Mouse (Mus musculus) brown adipose tissue, adult 24 weeks (tissue): Measurements from ENCODE around the gene Kcnq1. TPM values are rescaled to one million over a fixed set of nuclear protein-coding genes. Genes with fewer than 3 reads are reported as not detected.

Experiments used
- H3K27ac ChIP-seq: fragments of 200-500 bp; replicated peaks from 2 replicates; pipeline ENCODE4 v1.5.1; 2012; ENCODE audit warnings: low read depth, mild to moderate bottlenecking, low read length
- H3K4me1 ChIP-seq: fragments of 200-500 bp; 2 replicates; pipeline ENCODE4 v1.6.1; 2012; ENCODE audit warnings: low read length, mixed read lengths; ENCODE audit not compliant: control insufficient read depth, insufficient read depth, insufficient read length
- H3K4me3 ChIP-seq: fragments of 200-500 bp; 2 replicates; pipeline ENCODE4 v1.5.1; 2012; ENCODE audit warnings: low read depth, mild to moderate bottlenecking, low read length, moderate library complexity; ENCODE audit not compliant: insufficient read depth
- polyA plus RNA-seq: library from polyadenylated mRNA; stranded (reverse); fragments of >200 nt; gene quantifications from 2 replicates; pipeline ENCODE4 v1.2.4, GENCODE M21; 2012; ENCODE audit not compliant: missing spikeins, insufficient read depth, insufficient read length

Gene Kcnq1
- polyA plus RNA-seq, 1 experiment, result 0.36 TPM

- Histone ChIP-seq H3K27ac (no peak overlapping the region), H3K4me3 (no peak overlapping the region), H3K4me1 (peaks cover 12% of the 10 kb centered on the region)
Measured at GRCm38 (mm10) chr7:143310311-143310710, 204.1 kb downstream of the Kcnq1 start.

- no peak overlapping the region for H3K27ac ChIP-seq
- H3K4me1 ChIP-seq, result peaks cover 12% of the 10 kb centered on the region
- H3K4me3 ChIP-seq, result no peak overlapping the region
Measured at GRCm38 (mm10) chr7:143310847-143311246, 204.7 kb downstream of the Kcnq1 start.

GRCm38 (mm10) chr7:143311471-143311870 lies 205.3 kb downstream of the Kcnq1 start:
- H3K27ac ChIP-seq, result no peak overlapping the region
- H3K4me1 ChIP-seq, result peaks cover 12% of the 10 kb centered on the region
- no peak overlapping the region for H3K4me3 ChIP-seq

- Histone ChIP-seq H3K27ac (no peak overlapping the region), H3K4me1 (peaks cover 12% of the 10 kb centered on the region), H3K4me3 (no peak overlapping the region)
Measured at GRCm38 (mm10) chr7:143313572-143314319, 207.6 kb downstream of the Kcnq1 start.

GRCm38 (mm10) chr7:143318512-143318911 lies 212.3 kb downstream of the Kcnq1 start:
- Histone ChIP-seq H3K4me1 (peaks cover 6% of the 10 kb centered on the region), H3K27ac (no peak overlapping the region), H3K4me3 (no peak overlapping the region)

GRCm38 (mm10) chr7:143320367-143320766 lies 214.2 kb downstream of the Kcnq1 start:
- Histone ChIP-seq H3K4me3 (no peak overlapping the region), H3K27ac (no peak overlapping the region), H3K4me1 (no peaks in the 10 kb centered on the region)

GRCm38 (mm10) chr7:143325051-143325450 lies 218.9 kb downstream of the Kcnq1 start:
- Histone ChIP-seq H3K4me3 (no peak overlapping the region), H3K27ac (no peak overlapping the region), H3K4me1 (no peaks in the 10 kb centered on the region)

GRCm38 (mm10) chr7:143328185-143328915 lies 222.2 kb downstream of the Kcnq1 start:
- H3K4me1 ChIP-seq, result no peaks in the 10 kb centered on the region
- H3K27ac ChIP-seq, result no peak overlapping the region
- no peak overlapping the region for H3K4me3 ChIP-seq

- no peaks in the 10 kb centered on the region for H3K4me1 ChIP-seq
- H3K27ac ChIP-seq, result no peak overlapping the region
- H3K4me3 ChIP-seq, result no peak overlapping the region
Measured at GRCm38 (mm10) chr7:143329110-143329810, 223.1 kb downstream of the Kcnq1 start.

GRCm38 (mm10) chr7:143333040-143333439 lies 226.9 kb downstream of the Kcnq1 start:
- Histone ChIP-seq H3K4me1 (no peaks in the 10 kb centered on the region), H3K27ac (no peak overlapping the region)

GRCm38 (mm10) chr7:143333604-143334003 lies 227.4 kb downstream of the Kcnq1 start:
- Histone ChIP-seq H3K4me3 (no peak overlapping the region), H3K27ac (no peak overlapping the region), H3K4me1 (no peaks in the 10 kb centered on the region)

More at GRCm38 (mm10) chr7:143333040-143333439, 226.9 kb downstream of the Kcnq1 start:
- H3K4me3 ChIP-seq, result no peak overlapping the region

- Histone ChIP-seq H3K27ac (no peak overlapping the region), H3K4me3 (no peak overlapping the region), H3K4me1 (no peaks in the 10 kb centered on the region)
Measured at GRCm38 (mm10) chr7:143338690-143339089, 232.5 kb downstream of the Kcnq1 start.

GRCm38 (mm10) chr7:143340601-143341281 lies 234.6 kb downstream of the Kcnq1 start:
- Histone ChIP-seq H3K27ac (no peak overlapping the region), H3K4me1 (no peaks in the 10 kb centered on the region), H3K4me3 (no peak overlapping the region)

- Histone ChIP-seq H3K27ac (no peak overlapping the region), H3K4me1 (no peaks in the 10 kb centered on the region)
Measured at GRCm38 (mm10) chr7:143341301-143341980, 235.3 kb downstream of the Kcnq1 start.

More at GRCm38 (mm10) chr7:143341301-143341980, 235.3 kb downstream of the Kcnq1 start:
- no peak overlapping the region for H3K4me3 ChIP-seq
